ENCODE assay signal across 10 mouse cellular contexts in the genomic region with DNA sequence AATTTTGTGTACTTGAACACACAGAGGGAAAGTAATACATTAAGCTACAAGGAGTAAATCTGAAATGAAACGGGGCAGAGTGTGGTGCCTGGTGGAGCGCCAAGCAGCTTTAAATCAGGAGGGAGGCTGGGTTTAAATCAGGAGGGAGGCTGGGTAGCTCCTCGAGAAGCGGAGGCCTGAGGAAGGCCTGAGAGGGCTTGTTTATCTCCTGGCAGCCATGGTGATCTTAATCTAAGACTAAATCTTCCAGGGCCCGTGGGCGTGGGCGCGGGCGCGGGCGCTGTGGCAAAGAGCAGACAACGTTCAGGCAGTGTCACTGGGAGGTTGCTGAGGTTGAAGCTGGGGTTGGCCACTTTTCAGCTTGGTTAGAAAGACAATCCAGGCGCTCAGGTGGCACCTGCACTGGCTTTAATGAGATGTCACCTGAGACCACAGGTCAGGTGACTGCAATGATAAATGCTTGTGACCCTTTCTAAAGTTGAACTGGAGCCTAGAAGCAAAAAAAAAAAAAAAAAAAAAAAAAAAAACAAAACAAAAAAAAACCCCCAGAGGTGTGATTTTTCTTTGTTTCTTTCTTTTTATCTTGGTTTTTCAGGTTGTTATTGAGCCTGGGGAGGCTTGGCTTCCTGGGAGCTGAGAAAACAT. TPM values are rescaled to one million over a fixed set of nuclear protein-coding genes. Genes with fewer than 3 reads are reported as not detected.
DNase-seq lines count a peak whose midpoint lies in the region; ATAC-seq and TF ChIP-seq lines count a peak whose summit lies in the region.
"Had no signal": no experiment of that assay in that cellular context is flagged by ENCODE, and none has a peak within 500 bp of the region (broad histone marks: within the 10 kb centered on the region; RNA-seq: fewer than 3 reads in every experiment).

No protein-coding gene starts in this region.

- WGBS in intestine, embryonic 14.5 days = 47% methylated on average over 13 of the region's 13 CpGs
- WGBS in intestine, postnatal 0 days = 38% methylated on average over 13 of the region's 13 CpGs
- WGBS in midbrain, embryonic 16.5 days = 41% methylated on average over 13 of the region's 13 CpGs

- TF ChIP-seq EP300 in CH12.LX (IDR thresholded peaks at IDR 0.05; ENCODE audit: low read length) = no peak

- dilution Hi-C loops in CH12.LX (cut with MboI; ENCODE audit: extremely low pct_ligation_motif_present, extremely low pct_unique_long_range_greater_than_20kb, low sequenced_read_pairs) = no loop called here

- DNase-seq in intestine, embryonic 14.5 days (ENCODE audit: low spot score) = peak; percentile 57
- peak; percentile 17 for DNase-seq in CH12.LX (ENCODE audit: extremely low read depth)
- no peak for DNase-seq in spleen, adult 12 weeks (ENCODE audit: low spot score)
- no peak for DNase-seq in gastrocnemius, postnatal 14 days
- DNase-seq in cerebellum, postnatal 36 days = no peak

- no peak overlapping the region for H3K4me3 ChIP-seq in intestine, embryonic 14.5 days (ENCODE audit: low read depth, low read length)
- no peak overlapping the region for H3K4me3 ChIP-seq in intestine, postnatal 0 days (ENCODE audit: low read depth, low read length)
- H3K4me3 ChIP-seq in CH12.LX (replicated peaks in 1 of 3; ENCODE audit: low read depth in 2 of 3, low read length in 2 of 3, poor library complexity in 1 of 3) = no peak overlapping the region
- H3K4me3 ChIP-seq in cortical plate, adult 2 months (ENCODE audit: insufficient read depth, low read length) = no peak overlapping the region
- no peak overlapping the region for H3K4me3 ChIP-seq in midbrain, embryonic 16.5 days (ENCODE audit: low read depth, low read length)
- H3K4me3 ChIP-seq: myocyte had no signal

- no peak overlapping the region for H3K9ac ChIP-seq in intestine, embryonic 14.5 days (ENCODE audit: low read length)
- no peak overlapping the region for H3K9ac ChIP-seq in intestine, postnatal 0 days (ENCODE audit: low read depth, low read length)
- 0 out of 2 replicates have a peak overlapping the region, but pooled peaks have one; percentile 31 for H3K9ac ChIP-seq in CH12.LX (ENCODE audit: insufficient read depth, low read depth)
- peak overlapping the region; percentile 42; the same call in 1 of the 2 replicates for H3K9ac ChIP-seq in midbrain, embryonic 16.5 days (ENCODE audit: low read depth, low read length)

- in situ Hi-C loops in CH12.LX (cut with MboI; ENCODE audit: low pct_ligation_motif_present, low pct_unique_long_range_greater_than_20kb, low sequenced_read_pairs) = no loop called here

- H3K4me2 ChIP-seq in intestine, embryonic 14.5 days (ENCODE audit: low read length) = no peak overlapping the region
- H3K4me2 ChIP-seq in intestine, postnatal 0 days (replicated peaks; ENCODE audit: low read depth) = no peak overlapping the region; the same call in 1 of the 2 replicates
- peak overlapping the region; percentile 24; the same call in 1 of the 2 replicates for H3K4me2 ChIP-seq in CH12.LX (ENCODE audit: insufficient read depth, low read depth, poor library complexity, severe bottlenecking)
- H3K4me2 ChIP-seq in midbrain, embryonic 16.5 days (ENCODE audit: low read length) = peak overlapping the region; percentile 17; the same call in 1 of the 2 replicates
- H3K4me2 ChIP-seq: liver, embryonic 11.5 days had no signal

- H3K27me3 ChIP-seq in intestine, embryonic 14.5 days (replicated peaks; ENCODE audit: control insufficient read depth, insufficient read depth, low read length) = no peaks in the 10 kb centered on the region
- no peaks in the 10 kb centered on the region for H3K27me3 ChIP-seq in intestine, postnatal 0 days (replicated peaks; ENCODE audit: control insufficient read depth, insufficient read depth, low read length)
- H3K27me3 ChIP-seq in CH12.LX (replicated peaks) = no peaks in the 10 kb centered on the region
- no peaks in the 10 kb centered on the region for H3K27me3 ChIP-seq in midbrain, embryonic 16.5 days (ENCODE audit: control insufficient read depth, insufficient read depth, low read depth, low read length)

- peaks cover 6% of the 10 kb centered on the region; the same call in 1 of the 2 replicates for H3K4me1 ChIP-seq in intestine, embryonic 14.5 days (replicated peaks; ENCODE audit: control insufficient read depth, insufficient read depth, low read length)
- H3K4me1 ChIP-seq in intestine, postnatal 0 days (replicated peaks; ENCODE audit: control insufficient read depth, insufficient read depth, low read length) = no peaks in the 10 kb centered on the region
- H3K4me1 ChIP-seq in CH12.LX (ENCODE audit: control insufficient read depth in 1 of 2, insufficient read depth in 2 of 2) = peaks cover 0 to 19% of the 10 kb centered on the region in 2 experiments; a peak in 2 of 4 replicates
- peaks cover 4% of the 10 kb centered on the region for H3K4me1 ChIP-seq in cortical plate, adult 2 months (ENCODE audit: control insufficient read depth, insufficient read depth, low read length)
- peaks cover 11% of the 10 kb centered on the region for H3K4me1 ChIP-seq in midbrain, embryonic 16.5 days (ENCODE audit: control insufficient read depth, insufficient read depth, low read length)

- no peaks in the 10 kb centered on the region for H3K9me3 ChIP-seq in intestine, embryonic 14.5 days (ENCODE audit: control insufficient read depth, low read length)
- no peaks in the 10 kb centered on the region for H3K9me3 ChIP-seq in intestine, postnatal 0 days (ENCODE audit: control insufficient read depth)
- H3K9me3 ChIP-seq in CH12.LX (replicated peaks; ENCODE audit: low read length) = no peaks in the 10 kb centered on the region
- H3K9me3 ChIP-seq in midbrain, embryonic 16.5 days (replicated peaks; ENCODE audit: control insufficient read depth, low read length, poor library complexity, severe bottlenecking) = no peaks in the 10 kb centered on the region

- ATAC-seq in intestine, embryonic 14.5 days (replicated peaks; ENCODE audit: low FRiP score, low TSS enrichment, low read depth) = 0 out of 2 replicates have a peak, but pooled peaks have one; percentile 27
- no peak for ATAC-seq in intestine, postnatal 0 days
- ATAC-seq in midbrain, embryonic 16.5 days = no peak

- H3K79me2 ChIP-seq in CH12.LX (replicated peaks; ENCODE audit: control insufficient read depth, extremely low read depth, insufficient read depth, poor library complexity, severe bottlenecking) = no peaks in the 10 kb centered on the region

- no peak overlapping the region for H3K27ac ChIP-seq in intestine, embryonic 14.5 days (ENCODE audit: low read depth)
- no peak overlapping the region for H3K27ac ChIP-seq in intestine, postnatal 0 days (ENCODE audit: low read depth, low read length)
- no peak overlapping the region for H3K27ac ChIP-seq in CH12.LX (ENCODE audit: insufficient read depth, low read depth)
- H3K27ac ChIP-seq in cortical plate, adult 2 months (ENCODE audit: insufficient read depth, low read length) = peak overlapping the region; percentile 43; the same call in 1 of the 2 replicates
- no peak overlapping the region; the same call in 1 of the 2 replicates for H3K27ac ChIP-seq in midbrain, embryonic 16.5 days (ENCODE audit: low read length)

- no peak for TF ChIP-seq RAD21 in CH12.LX (IDR thresholded peaks at IDR 0.05; ENCODE audit: low read depth, low read length)

- H3K36me3 ChIP-seq in intestine, embryonic 14.5 days (ENCODE audit: control insufficient read depth, insufficient read depth, low read length) = no peaks in the 10 kb centered on the region
- H3K36me3 ChIP-seq in intestine, postnatal 0 days (ENCODE audit: control insufficient read depth, insufficient read depth) = no peaks in the 10 kb centered on the region
- H3K36me3 ChIP-seq in CH12.LX (replicated peaks in 1 of 2; ENCODE audit: control insufficient read depth in 1 of 2, insufficient read depth in 1 of 2, low read length in 1 of 2) = no peaks in the 10 kb centered on the region
- H3K36me3 ChIP-seq in midbrain, embryonic 16.5 days (ENCODE audit: control insufficient read depth, insufficient read depth, low read length) = no peaks in the 10 kb centered on the region

- no peak for TF ChIP-seq POLR2A in CH12.LX (IDR thresholded peaks at IDR 0.05; ENCODE audit: low read depth, low read length)
- no peak for TF ChIP-seq POLR2A in cortical plate, adult 2 months (IDR thresholded peaks at IDR 0.05; ENCODE audit: extremely low read depth, insufficient read depth, low read length)

- intact Hi-C loops in gastrocnemius, postnatal 14 days (cut with DNase I; ENCODE audit: low total_unique reads) = no loop called here

- TF ChIP-seq CTCF in intestine, postnatal 0 days (IDR thresholded peaks at IDR 0.05; ENCODE audit: low read depth) = no peak
- TF ChIP-seq CTCF in CH12.LX (conservative IDR thresholded peaks at IDR 0.05 in 1 of 2, IDR thresholded peaks at IDR 0.05 in 1 of 2; ENCODE audit: low read depth in 2 of 2, low read length in 2 of 2) = no peak
- TF ChIP-seq CTCF in cortical plate, adult 2 months (IDR thresholded peaks at IDR 0.05; ENCODE audit: extremely low read depth, insufficient read depth, low read length) = no peak

TF ChIP-seq in CH12.LX, 34 proteins besides CTCF, POLR2A, EP300 and RAD21:
- peak; percentile 51 for TF ChIP-seq ZNF384 (IDR thresholded peaks at IDR 0.05; ENCODE audit: low read depth, low read length)
- TF ChIP-seq ELF1 (IDR thresholded peaks at IDR 0.05; ENCODE audit: low read depth, low read length) = no peak
- peak; percentile 63 for TF ChIP-seq BHLHE40 (IDR thresholded peaks at IDR 0.05; ENCODE audit: low read depth, low read length)

RNA-seq across cellular contexts. Expression of a gene that starts 22.2 kb away (rescaled TPM):
- polyA plus RNA-seq in intestine, embryonic 14.5 days (2014; fragmentation: Nextera tagmentation; extraction: Ambion mirVana) = 10.0 and 10.1 TPM in 2 replicates
- 2.9 and 3.1 TPM in 2 replicates for polyA plus RNA-seq in intestine, postnatal 0 days (2015; fragmentation: Nextera tagmentation; extraction: Ambion mirVana)
- total RNA-seq in CH12.LX (2012; rRNA removed) = 0.29 and 0.38 TPM in 2 replicates
- total RNA-seq in CH12.LX (2014; rRNA removed) = 1.1 TPM in 2 replicates
- polyA plus RNA-seq in CH12.LX (2012; ENCODE audit: insufficient read length, low read depth) = 1.3 and 1.4 TPM in 2 replicates
- polyA plus RNA-seq in cortical plate, adult 2 months (2012; rRNA removed) = 79.4 and 85.9 TPM in 2 replicates
- 33.7 and 34.1 TPM in 2 replicates for polyA plus RNA-seq in midbrain, embryonic 16.5 days (2015; fragmentation: Nextera tagmentation; extraction: Ambion mirVana)
- total RNA-seq in gastrocnemius, postnatal 14 days (2021) = 1 to 10 TPM; 1.5 to 1.8 TPM

RNA-seq across cellular contexts. Expression of a gene that starts 38.8 kb away (rescaled TPM):
- polyA plus RNA-seq in intestine, embryonic 14.5 days (2014; fragmentation: Nextera tagmentation; extraction: Ambion mirVana) = 2.3 and 2.9 TPM in 2 replicates
- 0.69 and 0.98 TPM in 2 replicates for polyA plus RNA-seq in intestine, postnatal 0 days (2015; fragmentation: Nextera tagmentation; extraction: Ambion mirVana)
- total RNA-seq in CH12.LX (2012; rRNA removed) = not detected in 2 replicates
- total RNA-seq in CH12.LX (2014; rRNA removed) = not detected in 2 replicates
- not detected in 2 replicates for polyA plus RNA-seq in CH12.LX (2012; ENCODE audit: insufficient read length, low read depth)
- polyA plus RNA-seq in cortical plate, adult 2 months (2012; rRNA removed) = 2.0 and 2.2 TPM in 2 replicates
- polyA plus RNA-seq in midbrain, embryonic 16.5 days (2015; fragmentation: Nextera tagmentation; extraction: Ambion mirVana) = 2.0 and 2.5 TPM in 2 replicates
- total RNA-seq in gastrocnemius, postnatal 14 days (2021) = 1 to 10 TPM in 1 of 2 experiments, under 1 TPM in 1; 0.97 to 1.2 TPM

Comparison
In these comparisons a context has a peak if more than half of its experiments do, and no peak if none do; other contexts are left out.
1. DNase-seq: peak in intestine, embryonic 14.5 days (single experiment) and CH12.LX (single experiment); none in spleen, adult 12 weeks (single experiment), gastrocnemius, postnatal 14 days (single experiment) and cerebellum, postnatal 36 days (0 of 2).
2. H3K4me2 ChIP-seq: peak in CH12.LX (single experiment) and midbrain, embryonic 16.5 days (single experiment); none in intestine, embryonic 14.5 days (single experiment) and intestine, postnatal 0 days (single experiment).
3. H3K9ac ChIP-seq: peak in CH12.LX (single experiment) and midbrain, embryonic 16.5 days (single experiment); none in intestine, embryonic 14.5 days (single experiment) and intestine, postnatal 0 days (single experiment).